ENCODE assay signal across 23 mouse cellular contexts in the genomic region with DNA sequence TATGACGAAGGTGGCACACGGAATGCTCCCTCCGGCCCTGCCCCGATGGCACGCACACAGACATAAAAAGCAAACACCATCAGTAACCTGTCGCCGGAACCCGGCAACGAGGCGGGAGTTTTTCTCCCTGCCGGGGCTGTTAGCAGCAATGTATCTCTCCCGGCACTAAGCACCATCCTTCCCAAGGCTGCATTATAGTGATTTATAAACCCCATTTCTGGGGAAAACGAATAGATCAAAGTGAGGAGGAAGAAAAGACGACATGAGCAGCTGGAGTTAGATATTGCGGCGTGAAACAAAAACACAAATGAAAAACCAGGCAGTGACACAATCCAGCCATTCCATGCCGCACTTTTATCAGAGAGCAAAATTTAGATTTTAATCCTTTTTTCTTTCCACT. TPM values are rescaled to one million over a fixed set of nuclear protein-coding genes. Genes with fewer than 3 reads are reported as not detected.
DNase-seq lines count a peak whose midpoint lies in the region; ATAC-seq and TF ChIP-seq lines count a peak whose summit lies in the region.
"Had no signal": no experiment of that assay in that cellular context is flagged by ENCODE, and none has a peak within 500 bp of the region (broad histone marks: within the 10 kb centered on the region; RNA-seq: fewer than 3 reads in every experiment).

No protein-coding gene starts in this region.

- H3K9me3 ChIP-seq in kidney, postnatal 0 days (replicated peaks; ENCODE audit: low read length), result no peaks in the 10 kb centered on the region
- no peaks in the 10 kb centered on the region for H3K9me3 ChIP-seq in hindbrain, embryonic 16.5 days (ENCODE audit: control insufficient read depth, low read length)
- no peaks in the 10 kb centered on the region for H3K9me3 ChIP-seq in neural tube, embryonic 13.5 days
- H3K9me3 ChIP-seq: embryonic facial prominence, embryonic 15.5 days; liver, embryonic 13.5 days had no signal

- no peaks in the 10 kb centered on the region for H3K36me3 ChIP-seq in kidney, postnatal 0 days (ENCODE audit: insufficient read depth, low read length)
- H3K36me3 ChIP-seq in hindbrain, embryonic 16.5 days (ENCODE audit: control insufficient read depth, insufficient read depth, low read length), result no peaks in the 10 kb centered on the region
- H3K36me3 ChIP-seq in neural tube, embryonic 13.5 days, result no peaks in the 10 kb centered on the region
- H3K36me3 ChIP-seq: embryonic facial prominence, embryonic 15.5 days; liver, embryonic 13.5 days had no signal

- no peak for TF ChIP-seq CTCF in kidney, postnatal 0 days (IDR thresholded peaks at IDR 0.05; ENCODE audit: low read depth)

- H3K4me3 ChIP-seq in kidney, postnatal 0 days (replicated peaks; ENCODE audit: low read depth, low read length), result no peak overlapping the region
- H3K4me3 ChIP-seq in hindbrain, embryonic 16.5 days (ENCODE audit: low read length), result no peak overlapping the region
- H3K4me3 ChIP-seq in neural tube, embryonic 13.5 days, result no peak overlapping the region
- H3K4me3 ChIP-seq: embryonic facial prominence, embryonic 15.5 days; gastrocnemius, adult 2 months; liver, embryonic 13.5 days had no signal

- H3K27me3 ChIP-seq in kidney, postnatal 0 days (ENCODE audit: insufficient read depth, low read length), result peaks cover 9% of the 10 kb centered on the region; the same call in 1 of the 2 replicates
- peaks cover 2% of the 10 kb centered on the region; the same call in 1 of the 2 replicates for H3K27me3 ChIP-seq in hindbrain, embryonic 16.5 days (replicated peaks; ENCODE audit: control insufficient read depth, insufficient read depth, low read length)
- H3K27me3 ChIP-seq in neural tube, embryonic 13.5 days, result peaks cover 58% of the 10 kb centered on the region
- H3K27me3 ChIP-seq: liver, embryonic 13.5 days had no signal

- H3K9ac ChIP-seq in kidney, postnatal 0 days (ENCODE audit: low read depth, low read length), result no peak overlapping the region
- peak overlapping the region; percentile 31; the same call in 1 of the 2 replicates for H3K9ac ChIP-seq in hindbrain, embryonic 16.5 days (ENCODE audit: low read depth, low read length)
- H3K9ac ChIP-seq in neural tube, embryonic 13.5 days, result peak overlapping the region; percentile 12; the same call in 1 of the 2 replicates
- H3K9ac ChIP-seq: embryonic facial prominence, embryonic 15.5 days; liver, embryonic 13.5 days had no signal

- ATAC-seq in kidney, postnatal 0 days (replicated peaks; ENCODE audit: low FRiP score, low read depth), result no peak
- ATAC-seq in hindbrain, embryonic 16.5 days, result 0 out of 2 replicates have a peak, but pooled peaks have one; percentile 21
- ATAC-seq in neural tube, embryonic 13.5 days (ENCODE audit: low read depth), result peak; percentile 59
- ATAC-seq in megakaryocyte, adult 5-6 weeks (ENCODE audit: poor library complexity, severe bottlenecking), result no peak
- ATAC-seq: forebrain, embryonic 14.5 days; inflammation-experienced regulatory T-cells, adult 6 months had no signal

- no peak overlapping the region for H3K4me2 ChIP-seq in kidney, postnatal 0 days (ENCODE audit: low read length)
- peak overlapping the region; percentile 12; the same call in 1 of the 2 replicates for H3K4me2 ChIP-seq in hindbrain, embryonic 16.5 days (ENCODE audit: low read length)
- H3K4me2 ChIP-seq in neural tube, embryonic 13.5 days, result 0 out of 2 replicates have a peak overlapping the region, but pooled peaks have one; percentile 21
- H3K4me2 ChIP-seq: embryonic facial prominence, embryonic 15.5 days; liver, embryonic 13.5 days had no signal

- no peaks in the 10 kb centered on the region for H3K4me1 ChIP-seq in kidney, postnatal 0 days (replicated peaks; ENCODE audit: insufficient read depth, low read length)
- H3K4me1 ChIP-seq in hindbrain, embryonic 16.5 days (ENCODE audit: control insufficient read depth, insufficient read depth, low read depth, low read length), result peaks cover 14% of the 10 kb centered on the region
- H3K4me1 ChIP-seq in neural tube, embryonic 13.5 days (replicated peaks), result peaks cover 27% of the 10 kb centered on the region

- WGBS in kidney, postnatal 0 days, result 11% methylated on average over 17 of the region's 17 CpGs
- 60% methylated on average over 17 of the region's 17 CpGs for WGBS in hindbrain, embryonic 16.5 days
- 20% methylated on average over 17 of the region's 17 CpGs for WGBS in neural tube, embryonic 13.5 days

- peak; percentile 21 to 43 for DNase-seq in adrenal gland, postnatal 36 days
- no peak for DNase-seq in adrenal gland, adult 8-10 months
- peak; percentile 63 for DNase-seq in kidney, postnatal 0 days (ENCODE audit: low spot score)
- DNase-seq in kidney, postnatal 36 days, result no peak
- DNase-seq: cerebellum, adult 11 months; cerebellum, adult 9-11 months; gastrocnemius, adult 2 months; kidney, adult 9 months; kidney, postnatal 4 days; layer of hippocampus, adult 9-11 months; liver, embryonic 13.5 days; lung, adult 2 months; thymus, adult 2 months had no signal

- H3K27ac ChIP-seq in kidney, postnatal 0 days, result no peak overlapping the region
- H3K27ac ChIP-seq in hindbrain, embryonic 16.5 days (ENCODE audit: low read depth, low read length), result no peak overlapping the region
- peak overlapping the region; percentile 78 for H3K27ac ChIP-seq in neural tube, embryonic 13.5 days (replicated peaks)
- H3K27ac ChIP-seq: embryonic facial prominence, embryonic 15.5 days; gastrocnemius, adult 2 months; liver, embryonic 13.5 days had no signal

RNA-seq across cellular contexts. Expression of a gene that starts 33.8 kb away (rescaled TPM):
- under 1 TPM; 0.33 to 0.79 TPM for total RNA-seq in adrenal gland, postnatal 36 days (2021)
- 1 to 10 TPM in 2 of 4 experiments, under 1 TPM in 2; 0.44 to 1.6 (median 0.93) TPM for total RNA-seq in adrenal gland, adult 8-10 months (2022)
- 0.14 and 0.36 TPM in 2 replicates for polyA plus RNA-seq in kidney, postnatal 0 days (2015; fragmentation: Nextera tagmentation; extraction: Ambion mirVana)
- polyA plus RNA-seq in hindbrain, embryonic 16.5 days (2015; fragmentation: Nextera tagmentation; extraction: Ambion mirVana), result 0.65 and 1.0 TPM in 2 replicates
- polyA plus RNA-seq in neural tube, embryonic 13.5 days (2015; fragmentation: Nextera tagmentation; extraction: Ambion mirVana), result not detected in 2 replicates
- 0.32 TPM in 1 of 2 replicates, not detected in the other for total RNA-seq in megakaryocyte, adult 5-6 weeks (2015)
- not detected in 2 replicates for total RNA-seq in megakaryocyte, adult 5-6 weeks (2017)
- total RNA-seq: common myeloid progenitor, adult 5-6 weeks; gastrocnemius, adult 2 months; heart, adult 8-10 months; heart, postnatal 25 days; left cerebral cortex, adult 18-20 months had no signal

RNA-seq across cellular contexts. Expression of a gene that starts 39.0 kb away (rescaled TPM):
- total RNA-seq in adrenal gland, postnatal 36 days (2021), result 10 to 100 TPM; 12.0 to 13.9 TPM
- total RNA-seq in adrenal gland, adult 8-10 months (2022), result 10 to 100 TPM; 12.4 to 23.3 (median 14.7) TPM
- polyA plus RNA-seq in kidney, postnatal 0 days (2015; fragmentation: Nextera tagmentation; extraction: Ambion mirVana), result 6.6 and 7.0 TPM in 2 replicates
- polyA plus RNA-seq in hindbrain, embryonic 16.5 days (2015; fragmentation: Nextera tagmentation; extraction: Ambion mirVana), result 6.7 and 7.7 TPM in 2 replicates
- 8.3 and 9.4 TPM in 2 replicates for polyA plus RNA-seq in neural tube, embryonic 13.5 days (2015; fragmentation: Nextera tagmentation; extraction: Ambion mirVana)
- 13.0 and 17.1 TPM in 2 replicates for total RNA-seq in megakaryocyte, adult 5-6 weeks (2015)
- total RNA-seq in megakaryocyte, adult 5-6 weeks (2017), result 18.6 and 22.9 TPM in 2 replicates

Comparison
In these comparisons a context has a peak if more than half of its experiments do, and no peak if none do; other contexts are left out.
1. DNase-seq: peak in adrenal gland, postnatal 36 days (2 of 2) and kidney, postnatal 0 days (single experiment); none in adrenal gland, adult 8-10 months (single experiment) and kidney, postnatal 36 days (0 of 2).
2. ATAC-seq: peak in hindbrain, embryonic 16.5 days (single experiment) and neural tube, embryonic 13.5 days (single experiment); none in kidney, postnatal 0 days (single experiment) and megakaryocyte, adult 5-6 weeks (single experiment).